Mouse (Mus musculus): ENCODE results near the gene Cpsf4.

- TF ChIP-seq POLR2A (IDR thresholded peaks at IDR 0.05; ENCODE audit: insufficient read depth, low read depth, low read length) (no peak), EP300 (IDR thresholded peaks at IDR 0.05; ENCODE audit: insufficient read depth, low read depth, low read length) (no peak), CTCF (IDR thresholded peaks at IDR 0.05) (no peak)
These were observed 40.9 kb downstream of the Cpsf4 start for GRCm38 (mm10) chr5:145207954-145208353.
